Mouse (Mus musculus) myocyte (in vitro differentiated cells): ENCODE measurements around the gene Adam12.

ENCODE experiments used
- MAX ChIP-seq: IDR thresholded peaks from one replicate; pipeline ENCODE4 v1.6.1; 2011; ENCODE audit warnings: low read depth, mild to moderate bottlenecking, control low read depth
- MYOD1 ChIP-seq, 3 experiments: IDR thresholded peaks; one replicate each; pipeline ENCODE4 v1.6.1; 2011; ENCODE audit warnings: control low read depth in 2 of 3, low read depth in 2 of 3, mild to moderate bottlenecking in 2 of 3, moderate library complexity in 1 of 3; ENCODE audit not compliant: insufficient read length in 2 of 3, control insufficient read depth in 1 of 3
- POLR2A ChIP-seq: IDR thresholded peaks from one replicate; pipeline ENCODE4 v1.6.1; 2011; ENCODE audit warnings: low read depth, mild to moderate bottlenecking, control low read depth, moderate library complexity; ENCODE audit not compliant: insufficient read length
- POLR2AphosphoS2 ChIP-seq: IDR thresholded peaks from one replicate; pipeline ENCODE4 v1.6.1; 2011; ENCODE audit warnings: low read depth, control low read depth; ENCODE audit not compliant: insufficient read length
- TCF12 ChIP-seq: IDR thresholded peaks from one replicate; pipeline ENCODE4 v1.6.1; 2011; ENCODE audit warnings: mild to moderate bottlenecking, control low read depth; ENCODE audit not compliant: poor library complexity, insufficient read depth, severe bottlenecking
- USF1 ChIP-seq: IDR thresholded peaks from one replicate; pipeline ENCODE4 v1.6.1; 2011; ENCODE audit warnings: low read depth, mild to moderate bottlenecking, control low read depth, moderate library complexity

DNA sequence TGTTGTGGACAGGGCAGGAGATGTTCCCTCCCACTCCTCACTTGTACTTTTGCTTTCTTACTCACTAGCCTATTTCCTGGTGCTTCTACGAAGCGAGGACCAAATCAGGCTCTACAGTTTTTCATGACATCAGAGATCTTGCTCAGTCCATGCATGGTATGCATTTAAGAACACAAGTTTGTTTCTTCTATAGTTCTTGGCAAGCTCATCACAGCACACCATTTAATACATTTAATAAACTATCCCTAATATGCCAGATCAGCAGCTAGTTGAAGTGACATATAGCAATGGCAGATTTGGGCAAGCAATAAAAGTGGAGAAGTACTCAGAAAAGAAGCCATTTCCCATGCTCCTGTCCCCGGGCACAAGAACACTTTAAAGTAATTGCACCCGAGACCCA, 285.8 kb downstream of the Adam12 start:
- TF ChIP-seq MYOD1 (IDR thresholded peaks at IDR 0.05; ENCODE audit: control insufficient read depth in 1 of 3, insufficient read length in 2 of 3, low read depth in 2 of 3) = no peak
- no peak for TF ChIP-seq POLR2A
- no peak for TF ChIP-seq USF1
- no peak for TF ChIP-seq POLR2AphosphoS2
- TF ChIP-seq TCF12 = no peak
- TF ChIP-seq MAX = no peak
